ENCODE assay signal across 11 mouse cellular contexts in the genomic region with DNA sequence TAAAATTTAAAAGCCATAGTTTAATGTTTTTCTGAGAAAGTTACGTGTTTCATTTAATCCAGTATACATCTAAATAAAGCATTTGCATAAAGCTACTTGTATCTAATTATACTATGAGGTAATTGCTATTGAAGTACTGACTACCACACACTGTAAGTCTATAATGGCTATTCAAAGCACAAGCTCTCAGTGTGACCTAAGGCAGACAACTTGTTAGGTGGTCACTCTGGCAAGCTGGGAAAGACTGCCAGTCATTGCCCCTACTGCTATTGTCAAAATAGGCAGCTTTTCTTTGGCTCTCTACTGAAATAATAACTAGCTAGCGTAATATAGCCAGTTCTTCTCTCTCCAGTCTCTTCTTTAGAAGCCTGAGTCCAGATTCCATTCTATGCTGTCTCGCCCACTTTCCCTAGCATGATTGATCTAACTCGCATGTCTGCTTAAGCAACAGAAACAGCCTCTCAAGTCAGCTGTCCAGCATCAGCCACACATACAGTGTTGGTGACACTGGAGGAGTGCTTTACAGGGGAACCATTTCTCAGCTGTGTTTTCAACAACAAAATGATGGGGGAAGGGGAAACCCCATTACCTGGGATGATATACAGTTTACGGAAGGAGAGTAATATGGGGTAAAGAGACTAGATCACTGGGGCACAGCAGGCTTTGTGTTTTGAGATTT. TPM values are rescaled to one million over a fixed set of nuclear protein-coding genes. Genes with fewer than 3 reads are reported as not detected.
A peak's percentile ranks its signal among the peaks of the same experiment; 100 is the strongest.
DNase-seq lines count a peak whose midpoint lies in the region; ATAC-seq and TF ChIP-seq lines count a peak whose summit lies in the region.
"Had no signal": no experiment of that assay in that cellular context is flagged by ENCODE, and none has a peak within 500 bp of the region (broad histone marks: within the 10 kb centered on the region; RNA-seq: fewer than 3 reads in every experiment).

No protein-coding gene starts in this region.

- peaks cover 17% of the 10 kb centered on the region for H3K4me1 ChIP-seq in embryonic facial prominence, embryonic 14.5 days (ENCODE audit: control insufficient read depth, insufficient read depth, low read length)
- peaks cover 10% of the 10 kb centered on the region for H3K4me1 ChIP-seq in embryonic facial prominence, embryonic 10.5 days
- H3K4me1 ChIP-seq in hindbrain, embryonic 13.5 days (replicated peaks), result peaks cover 11% of the 10 kb centered on the region
- no peaks in the 10 kb centered on the region for H3K4me1 ChIP-seq in hindbrain, embryonic 11.5 days (replicated peaks; ENCODE audit: control insufficient read depth, insufficient read depth, low read length)
- peaks cover 16% of the 10 kb centered on the region for H3K4me1 ChIP-seq in forebrain, embryonic 13.5 days
- no peaks in the 10 kb centered on the region for H3K4me1 ChIP-seq in lung, postnatal 0 days (ENCODE audit: insufficient read depth, low read depth, low read length)

- no peak overlapping the region for H3K4me2 ChIP-seq in embryonic facial prominence, embryonic 14.5 days (ENCODE audit: low read depth, low read length)
- H3K4me2 ChIP-seq in hindbrain, embryonic 13.5 days, result no peak overlapping the region
- H3K4me2 ChIP-seq in hindbrain, embryonic 11.5 days (replicated peaks; ENCODE audit: low read depth, low read length), result no peak overlapping the region
- peak overlapping the region; percentile 14; the same call in 1 of the 2 replicates for H3K4me2 ChIP-seq in forebrain, embryonic 13.5 days
- H3K4me2 ChIP-seq in lung, postnatal 0 days (replicated peaks; ENCODE audit: low read depth, low read length), result no peak overlapping the region

- H3K9me3 ChIP-seq in embryonic facial prominence, embryonic 14.5 days (ENCODE audit: control insufficient read depth, low read length), result no peaks in the 10 kb centered on the region
- no peaks in the 10 kb centered on the region for H3K9me3 ChIP-seq in embryonic facial prominence, embryonic 10.5 days
- no peaks in the 10 kb centered on the region for H3K9me3 ChIP-seq in hindbrain, embryonic 13.5 days
- no peaks in the 10 kb centered on the region for H3K9me3 ChIP-seq in hindbrain, embryonic 11.5 days (ENCODE audit: control insufficient read depth, low read length)
- H3K9me3 ChIP-seq in forebrain, embryonic 13.5 days (replicated peaks), result no peaks in the 10 kb centered on the region
- H3K9me3 ChIP-seq in lung, postnatal 0 days (ENCODE audit: low read length), result no peaks in the 10 kb centered on the region

- ATAC-seq in embryonic facial prominence, embryonic 14.5 days (ENCODE audit: low read depth), result no peak
- ATAC-seq in hindbrain, embryonic 13.5 days (ENCODE audit: low FRiP score), result no peak
- ATAC-seq in hindbrain, embryonic 11.5 days (ENCODE audit: low FRiP score), result no peak
- peak; percentile 70; the same call in 1 of the 2 replicates for ATAC-seq in forebrain, embryonic 13.5 days
- peak; percentile 68; the same call in 1 of the 2 replicates for ATAC-seq in lung, postnatal 0 days

- H3K27ac ChIP-seq in embryonic facial prominence, embryonic 14.5 days (replicated peaks; ENCODE audit: low read depth, low read length), result peak overlapping the region; percentile 29; the same call in 1 of the 2 replicates
- H3K27ac ChIP-seq in embryonic facial prominence, embryonic 10.5 days (replicated peaks), result no peak overlapping the region
- peak overlapping the region; percentile 55 for H3K27ac ChIP-seq in hindbrain, embryonic 13.5 days
- no peak overlapping the region for H3K27ac ChIP-seq in hindbrain, embryonic 11.5 days (ENCODE audit: low read depth, low read length)
- H3K27ac ChIP-seq in forebrain, embryonic 13.5 days, result peak overlapping the region; percentile 35
- no peak overlapping the region for H3K27ac ChIP-seq in lung, postnatal 0 days (ENCODE audit: low read length)
- H3K27ac ChIP-seq: liver, embryonic 14.5 days had no signal

- no peak overlapping the region for H3K4me3 ChIP-seq in embryonic facial prominence, embryonic 14.5 days (ENCODE audit: low read depth, low read length)
- H3K4me3 ChIP-seq in embryonic facial prominence, embryonic 10.5 days, result no peak overlapping the region
- H3K4me3 ChIP-seq in hindbrain, embryonic 13.5 days, result no peak overlapping the region
- H3K4me3 ChIP-seq in hindbrain, embryonic 11.5 days (ENCODE audit: low read depth, low read length), result no peak overlapping the region
- H3K4me3 ChIP-seq in forebrain, embryonic 13.5 days, result no peak overlapping the region
- no peak overlapping the region for H3K4me3 ChIP-seq in lung, postnatal 0 days (ENCODE audit: low read depth, low read length)

- DNase-seq in embryonic facial prominence, embryonic 14.5 days (ENCODE audit: low spot score), result no peak
- no peak for DNase-seq in embryonic facial prominence, embryonic 10.5 days (ENCODE audit: low spot score)
- DNase-seq in hindbrain, embryonic 11.5 days (ENCODE audit: low spot score), result no peak
- peak; percentile 76 for DNase-seq in lung, postnatal 0 days (ENCODE audit: low spot score)
- DNase-seq in urinary bladder, postnatal 10 days (ENCODE audit: low spot score), result no peak
- no peak for DNase-seq in urinary bladder, postnatal 14 days (ENCODE audit: low spot score)
- DNase-seq: cerebellum, postnatal 10 days; kidney, postnatal 14 days had no signal

- H3K9ac ChIP-seq in embryonic facial prominence, embryonic 14.5 days (ENCODE audit: low read depth, low read length), result 0 out of 2 replicates have a peak overlapping the region, but pooled peaks have one; percentile 30
- no peak overlapping the region for H3K9ac ChIP-seq in hindbrain, embryonic 13.5 days
- no peak overlapping the region for H3K9ac ChIP-seq in hindbrain, embryonic 11.5 days (ENCODE audit: low read depth, low read length)
- peak overlapping the region; percentile 5; the same call in 1 of the 2 replicates for H3K9ac ChIP-seq in forebrain, embryonic 13.5 days
- H3K9ac ChIP-seq in lung, postnatal 0 days (replicated peaks; ENCODE audit: low read depth), result no peak overlapping the region
- H3K9ac ChIP-seq: liver, embryonic 14.5 days had no signal

- H3K27me3 ChIP-seq in embryonic facial prominence, embryonic 14.5 days (replicated peaks; ENCODE audit: control insufficient read depth, insufficient read depth, low read length), result no peaks in the 10 kb centered on the region
- no peaks in the 10 kb centered on the region for H3K27me3 ChIP-seq in embryonic facial prominence, embryonic 10.5 days (replicated peaks; ENCODE audit: low read depth, poor library complexity, severe bottlenecking)
- no peaks in the 10 kb centered on the region for H3K27me3 ChIP-seq in hindbrain, embryonic 13.5 days
- H3K27me3 ChIP-seq in hindbrain, embryonic 11.5 days (ENCODE audit: control insufficient read depth, insufficient read depth, low read length), result no peaks in the 10 kb centered on the region
- peaks cover 11% of the 10 kb centered on the region; the same call in 1 of the 2 replicates for H3K27me3 ChIP-seq in forebrain, embryonic 13.5 days
- no peaks in the 10 kb centered on the region for H3K27me3 ChIP-seq in lung, postnatal 0 days (replicated peaks; ENCODE audit: insufficient read depth, low read length)

- 69% methylated on average over 5 of the region's 5 CpGs for WGBS in embryonic facial prominence, embryonic 14.5 days
- 68% methylated on average over 5 of the region's 5 CpGs for WGBS in embryonic facial prominence, embryonic 10.5 days
- 54% methylated on average over 5 of the region's 5 CpGs for WGBS in hindbrain, embryonic 13.5 days
- 80% methylated on average over 5 of the region's 5 CpGs for WGBS in hindbrain, embryonic 11.5 days
- 14% methylated on average over 5 of the region's 5 CpGs for WGBS in forebrain, embryonic 13.5 days
- WGBS in lung, postnatal 0 days, result 68% methylated on average over 5 of the region's 5 CpGs

- no peak for TF ChIP-seq EP300 in lung, postnatal 0 days (IDR thresholded peaks at IDR 0.05)

- no peak for TF ChIP-seq CTCF in lung, postnatal 0 days (IDR thresholded peaks at IDR 0.05)

- H3K36me3 ChIP-seq in embryonic facial prominence, embryonic 14.5 days (ENCODE audit: control insufficient read depth, insufficient read depth, low read length), result 0 out of 2 replicates have a peak, but pooled peaks cover 5% of the 10 kb centered on the region
- no peaks in the 10 kb centered on the region for H3K36me3 ChIP-seq in embryonic facial prominence, embryonic 10.5 days (replicated peaks)
- H3K36me3 ChIP-seq in hindbrain, embryonic 13.5 days, result no peaks in the 10 kb centered on the region
- no peaks in the 10 kb centered on the region for H3K36me3 ChIP-seq in hindbrain, embryonic 11.5 days (ENCODE audit: control insufficient read depth, insufficient read depth, low read length)
- H3K36me3 ChIP-seq in forebrain, embryonic 13.5 days (ENCODE audit: poor library complexity, severe bottlenecking), result no peaks in the 10 kb centered on the region
- H3K36me3 ChIP-seq in lung, postnatal 0 days (ENCODE audit: insufficient read depth, low read length), result no peaks in the 10 kb centered on the region

RNA-seq across cellular contexts. Expression of gene Lrrc28, which starts 37.3 kb away (rescaled TPM):
- polyA plus RNA-seq in embryonic facial prominence, embryonic 14.5 days (2014; fragmentation: Nextera tagmentation; extraction: Ambion mirVana), result 18.8 and 19.8 TPM in 2 replicates
- 18.0 and 21.5 TPM in 2 replicates for polyA plus RNA-seq in embryonic facial prominence, embryonic 10.5 days (2016; fragmentation: Nextera tagmentation; extraction: Ambion mirVana)
- polyA plus RNA-seq in hindbrain, embryonic 13.5 days (2015; fragmentation: Nextera tagmentation; extraction: Ambion mirVana), result 32.2 and 33.0 TPM in 2 replicates
- 26.3 and 27.2 TPM in 2 replicates for polyA plus RNA-seq in hindbrain, embryonic 11.5 days (2014; fragmentation: Nextera tagmentation; extraction: Ambion mirVana)
- polyA plus RNA-seq in forebrain, embryonic 13.5 days (2015; fragmentation: Nextera tagmentation; extraction: Ambion mirVana), result 28.1 and 31.1 TPM in 2 replicates
- 13.4 and 14.0 TPM in 2 replicates for polyA plus RNA-seq in lung, postnatal 0 days (2015; fragmentation: Nextera tagmentation; extraction: Ambion mirVana)

RNA-seq across cellular contexts. Expression of gene Ttc23, which starts 39.4 kb away (rescaled TPM):
- polyA plus RNA-seq in embryonic facial prominence, embryonic 14.5 days (2014; fragmentation: Nextera tagmentation; extraction: Ambion mirVana), result 28.1 and 35.0 TPM in 2 replicates
- 45.5 and 47.3 TPM in 2 replicates for polyA plus RNA-seq in embryonic facial prominence, embryonic 10.5 days (2016; fragmentation: Nextera tagmentation; extraction: Ambion mirVana)
- polyA plus RNA-seq in hindbrain, embryonic 13.5 days (2015; fragmentation: Nextera tagmentation; extraction: Ambion mirVana), result 12.0 and 12.2 TPM in 2 replicates
- polyA plus RNA-seq in hindbrain, embryonic 11.5 days (2014; fragmentation: Nextera tagmentation; extraction: Ambion mirVana), result 32.4 and 33.3 TPM in 2 replicates
- polyA plus RNA-seq in forebrain, embryonic 13.5 days (2015; fragmentation: Nextera tagmentation; extraction: Ambion mirVana), result 18.7 and 21.5 TPM in 2 replicates
- 14.4 and 17.3 TPM in 2 replicates for polyA plus RNA-seq in lung, postnatal 0 days (2015; fragmentation: Nextera tagmentation; extraction: Ambion mirVana)

Comparison
In these comparisons a context has a peak if more than half of its experiments do, and no peak if none do; other contexts are left out.
1. H3K27ac ChIP-seq: peak in embryonic facial prominence, embryonic 14.5 days (single experiment), hindbrain, embryonic 13.5 days (single experiment) and forebrain, embryonic 13.5 days (single experiment); none in embryonic facial prominence, embryonic 10.5 days (single experiment), hindbrain, embryonic 11.5 days (single experiment) and lung, postnatal 0 days (single experiment).
2. ATAC-seq: peak in forebrain, embryonic 13.5 days (single experiment) and lung, postnatal 0 days (single experiment); none in embryonic facial prominence, embryonic 14.5 days (single experiment), hindbrain, embryonic 13.5 days (single experiment) and hindbrain, embryonic 11.5 days (single experiment).
3. H3K9ac ChIP-seq: peak in embryonic facial prominence, embryonic 14.5 days (single experiment) and forebrain, embryonic 13.5 days (single experiment); none in hindbrain, embryonic 13.5 days (single experiment), hindbrain, embryonic 11.5 days (single experiment) and lung, postnatal 0 days (single experiment).